Mouse (Mus musculus) MEL (cell line): ENCODE data around the gene Enox1. TPM values are rescaled to one million over a fixed set of nuclear protein-coding genes. Genes with fewer than 3 reads are reported as not detected.

Source experiments
- DNase-seq: peaks from one replicate; pipeline ENCODE4 v3.0.0; 2011; ENCODE audit warnings: low read depth, low spot score
- H3K27ac ChIP-seq: 2 replicates; pipeline ENCODE4 v1.5.1; 2012; ENCODE audit warnings: low read depth, mild to moderate bottlenecking, control low read depth, low read length, moderate library complexity; ENCODE audit not compliant: control insufficient read depth
- H3K27me3 ChIP-seq, 2 experiments: fragments of 150-350 bp in 1 of 2; sonication (generic) in 1 of 2; 2 replicates each; pipeline ENCODE4 v1.6.1; 2012; ENCODE audit warnings: low read length in 2 of 2, mild to moderate bottlenecking in 2 of 2, improper control_type of control experiment in 1 of 2, moderate library complexity in 1 of 2; ENCODE audit not compliant: insufficient read depth in 2 of 2, control insufficient read depth in 1 of 2
- H3K36me3 ChIP-seq, 2 experiments: 2 replicates each; pipeline ENCODE4 v1.6.1; 2012 to 2014; ENCODE audit warnings: low read length in 2 of 2, improper control_type of control experiment in 1 of 2, inconsistent platforms in 1 of 2, mild to moderate bottlenecking in 1 of 2; ENCODE audit not compliant: insufficient read depth in 2 of 2, control insufficient read depth in 1 of 2
- H3K4me1 ChIP-seq, 2 experiments: fragments of 150-350 bp in 1 of 2; sonication (generic) in 1 of 2; 2 replicates each; pipeline ENCODE4 v1.6.1; 2012; ENCODE audit warnings: low read length in 2 of 2, improper control_type of control experiment in 1 of 2, mild to moderate bottlenecking in 1 of 2; ENCODE audit not compliant: insufficient read depth in 2 of 2, control insufficient read depth in 1 of 2
- H3K4me3 ChIP-seq, 2 experiments: fragments of 150-350 bp in 1 of 2; sonication (generic) in 1 of 2; 2 replicates each; pipeline ENCODE4 v1.5.1; 2012; ENCODE audit warnings: low read depth in 2 of 2, low read length in 2 of 2, mild to moderate bottlenecking in 2 of 2, moderate library complexity in 2 of 2, control low read depth in 1 of 2, improper control_type of control experiment in 1 of 2; ENCODE audit not compliant: control insufficient read depth in 1 of 2, insufficient read depth in 1 of 2
- H3K79me2 ChIP-seq: 2 replicates; pipeline ENCODE4 v1.6.1; 2012; ENCODE audit warnings: mild to moderate bottlenecking, low read length, moderate library complexity; ENCODE audit not compliant: control insufficient read depth, poor library complexity, insufficient read depth
- H3K9ac ChIP-seq: 2 replicates; pipeline ENCODE4 v1.6.1; 2012; ENCODE audit warnings: low read depth, mild to moderate bottlenecking, control low read depth, low read length, moderate library complexity; ENCODE audit not compliant: control insufficient read depth, poor library complexity, severe bottlenecking
- H3K9me3 ChIP-seq: fragments of 150-350 bp; sonication (generic); replicated peaks from 2 replicates; pipeline ENCODE4 v1.6.1; 2012; ENCODE audit warnings: mild to moderate bottlenecking, low read length, improper control_type of control experiment, moderate library complexity; ENCODE audit not compliant: insufficient read depth
- BHLHE40 ChIP-seq: IDR thresholded peaks from 2 replicates; pipeline ENCODE4 v1.6.1; 2012; ENCODE audit warnings: low read depth, mild to moderate bottlenecking, inconsistent platforms, low read length, improper control_type of control experiment, borderline replicate concordance
- CHD1 ChIP-seq: IDR thresholded peaks from 2 replicates; pipeline ENCODE4 v1.6.1; 2012; ENCODE audit warnings: low read depth, mild to moderate bottlenecking, inconsistent platforms, low read length, improper control_type of control experiment
- CTCF ChIP-seq, 3 experiments: IDR thresholded peaks in 2 of 3; conservative IDR thresholded peaks in 1 of 3; 2 replicates each; pipeline ENCODE4 v1.5.1; 2011 to 2012; ENCODE audit warnings: low read length in 3 of 3, low read depth in 2 of 3, mild to moderate bottlenecking in 2 of 3, improper control_type of control experiment in 1 of 3, inconsistent platforms in 1 of 3, mixed read lengths in 1 of 3, moderate library complexity in 1 of 3; ENCODE audit not compliant: control insufficient read depth in 1 of 3, insufficient read depth in 1 of 3, poor library complexity in 1 of 3, severe bottlenecking in 1 of 3
- E2F4 ChIP-seq: IDR thresholded peaks from 2 replicates; pipeline ENCODE4 v1.6.1; 2011; ENCODE audit warnings: low read depth, low read length, improper control_type of control experiment, borderline replicate concordance
- EP300 ChIP-seq, 2 experiments: IDR thresholded peaks; 2 replicates each; pipeline ENCODE4 v1.6.1; 2011; ENCODE audit warnings: improper control_type of control experiment in 2 of 2, low read length in 2 of 2, low read depth in 1 of 2, mild to moderate bottlenecking in 1 of 2
- GABPA ChIP-seq: IDR thresholded peaks from 2 replicates; pipeline ENCODE4 v1.6.1; 2012; ENCODE audit warnings: low read depth, mild to moderate bottlenecking, inconsistent platforms, low read length, improper control_type of control experiment, moderate library complexity
- GATA1 ChIP-seq: IDR thresholded peaks from 2 replicates; pipeline ENCODE4 v1.6.1; 2011; ENCODE audit warnings: low read depth, low read length, improper control_type of control experiment
- HCFC1 ChIP-seq: IDR thresholded peaks from 2 replicates; pipeline ENCODE4 v1.6.1; 2012; ENCODE audit warnings: low read depth, mild to moderate bottlenecking, inconsistent platforms, low read length, improper control_type of control experiment, moderate library complexity
- KAT2A ChIP-seq: conservative IDR thresholded peaks from 2 replicates; pipeline ENCODE4 v1.6.1; 2012; ENCODE audit warnings: low read depth, low read length, improper control_type of control experiment, inconsistent platforms
- MAZ ChIP-seq: IDR thresholded peaks from 2 replicates; pipeline ENCODE4 v1.6.1; 2012; ENCODE audit warnings: low read depth, mild to moderate bottlenecking, inconsistent platforms, low read length, improper control_type of control experiment
- MEF2A ChIP-seq: IDR thresholded peaks from 2 replicates; pipeline ENCODE4 v1.6.1; 2014; ENCODE audit warnings: low read depth, mild to moderate bottlenecking, inconsistent platforms, low read length, improper control_type of control experiment; ENCODE audit not compliant: poor library complexity, insufficient replicate concordance, severe bottlenecking; ENCODE audit errors: extremely low read depth
- MXI1 ChIP-seq: IDR thresholded peaks from 2 replicates; pipeline ENCODE4 v1.6.1; 2011; ENCODE audit warnings: mild to moderate bottlenecking, low read depth, low read length, improper control_type of control experiment
- MYB ChIP-seq: IDR thresholded peaks from 2 replicates; pipeline ENCODE4 v1.6.1; 2011; ENCODE audit warnings: mild to moderate bottlenecking, low read depth, low read length, improper control_type of control experiment
- MYC ChIP-seq: IDR thresholded peaks from 2 replicates; pipeline ENCODE4 v1.6.1; 2011; ENCODE audit warnings: low read depth, mild to moderate bottlenecking, low read length, improper control_type of control experiment, moderate library complexity
- NELFE ChIP-seq: IDR thresholded peaks from 2 replicates; pipeline ENCODE4 v1.6.1; 2011; ENCODE audit warnings: low read depth, low read length, improper control_type of control experiment
- POLR2A ChIP-seq, 2 experiments: IDR thresholded peaks; 2 replicates each; pipeline ENCODE4 v1.6.1; 2011 to 2012; ENCODE audit warnings: low read length in 2 of 2, mild to moderate bottlenecking in 2 of 2, control low read depth in 1 of 2, improper control_type of control experiment in 1 of 2, low read depth in 1 of 2, moderate library complexity in 1 of 2; ENCODE audit not compliant: control insufficient read depth in 1 of 2, insufficient read depth in 1 of 2, poor library complexity in 1 of 2
- POLR2AphosphoS5 ChIP-seq: IDR thresholded peaks from 2 replicates; pipeline ENCODE4 v1.6.1; 2012; ENCODE audit warnings: low read depth, borderline replicate concordance, mild to moderate bottlenecking, inconsistent platforms, low read length, moderate library complexity, mixed read lengths
- RAD21 ChIP-seq: IDR thresholded peaks from 2 replicates; pipeline ENCODE4 v1.6.1; 2011; ENCODE audit warnings: mild to moderate bottlenecking, low read depth, low read length, improper control_type of control experiment
- RCOR1 ChIP-seq: IDR thresholded peaks from 2 replicates; pipeline ENCODE4 v1.6.1; 2012; ENCODE audit warnings: low read depth, mild to moderate bottlenecking, inconsistent platforms, low read length, improper control_type of control experiment
- SIN3A ChIP-seq: IDR thresholded peaks from 2 replicates; pipeline ENCODE4 v1.6.1; 2012; ENCODE audit warnings: low read length, improper control_type of control experiment, inconsistent platforms
- SMC3 ChIP-seq: IDR thresholded peaks from 2 replicates; pipeline ENCODE4 v1.6.1; 2011; ENCODE audit warnings: low read depth, low read length, improper control_type of control experiment
- TAL1 ChIP-seq: IDR thresholded peaks from 2 replicates; pipeline ENCODE4 v1.6.1; 2012; ENCODE audit warnings: mild to moderate bottlenecking, inconsistent platforms, low read length, moderate library complexity, mixed read lengths
- TCF12 ChIP-seq: IDR thresholded peaks from 2 replicates; pipeline ENCODE4 v1.6.1; 2014; ENCODE audit warnings: low read depth, mild to moderate bottlenecking, inconsistent platforms, low read length, improper control_type of control experiment, moderate library complexity
- UBTF ChIP-seq: IDR thresholded peaks from 2 replicates; pipeline ENCODE4 v1.6.1; 2012; ENCODE audit warnings: low read depth, mild to moderate bottlenecking, inconsistent platforms, low read length, improper control_type of control experiment, moderate library complexity, borderline replicate concordance; ENCODE audit not compliant: insufficient read depth
- ZC3H11A ChIP-seq: IDR thresholded peaks from 2 replicates; pipeline ENCODE4 v1.6.1; 2012; ENCODE audit warnings: low read depth, mild to moderate bottlenecking, inconsistent platforms, low read length, improper control_type of control experiment
- ZKSCAN1 ChIP-seq: IDR thresholded peaks from 2 replicates; pipeline ENCODE4 v1.6.1; 2012; ENCODE audit warnings: low read depth, mild to moderate bottlenecking, inconsistent platforms, low read length, improper control_type of control experiment, moderate library complexity
- ZNF384 ChIP-seq: IDR thresholded peaks from 2 replicates; pipeline ENCODE4 v1.6.1; 2012; ENCODE audit warnings: low read depth, mild to moderate bottlenecking, inconsistent platforms, low read length, improper control_type of control experiment
- polyA plus RNA-seq, 2 experiments: library from polyadenylated mRNA; stranded (reverse) in 1 of 2; unstranded in 1 of 2; fragments of >175 nt in 1 of 2; fragments of >200 nt in 1 of 2; gene quantifications; 2 replicates each; pipeline versions ENCODE4 v1.2.1 to v1.2.4; 2012; ENCODE audit warnings: low replicate concordance in 2 of 2, low read depth in 1 of 2; ENCODE audit not compliant: insufficient read length in 2 of 2, insufficient read depth in 1 of 2, missing spikeins in 1 of 2
- total RNA-seq: library from RNA; depleted of rRNA; stranded (reverse); fragments of 300-350 nt; gene quantifications from 2 replicates; pipeline ENCODE4 v1.2.3, GENCODE M21; 2012

Enox1 gene
- total and polyA plus RNA-seq, 3 experiments = not detected

DNA sequence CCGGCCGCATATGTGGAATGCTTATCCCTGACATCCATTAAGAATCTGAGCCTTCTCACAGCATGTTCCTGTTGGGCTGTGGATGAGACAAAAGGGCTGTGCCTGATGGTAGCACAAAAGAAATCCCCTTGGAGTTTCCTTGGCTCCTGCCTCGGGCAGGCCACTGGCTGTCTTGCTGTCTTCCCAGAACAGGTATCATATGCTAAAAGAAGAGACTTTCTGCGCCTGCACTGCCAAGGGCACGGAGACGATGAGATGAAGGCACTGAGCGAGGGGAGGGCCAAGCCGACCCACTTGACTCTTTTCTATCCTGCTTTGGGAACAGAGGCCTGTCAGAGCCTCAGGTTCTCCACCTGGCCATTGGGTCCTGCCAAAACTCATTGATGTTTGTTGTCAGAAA, 491.7 kb downstream of the Enox1 start:
- H3K4me3 ChIP-seq = no peak overlapping the region
- no peaks in the 10 kb centered on the region for H3K27me3 ChIP-seq
- H3K9ac ChIP-seq = no peak overlapping the region
- no peak for DNase-seq
- H3K36me3 ChIP-seq = no peaks in the 10 kb centered on the region
- no peak overlapping the region for H3K27ac ChIP-seq
- TF ChIP-seq ZNF384 = no peak
- TF ChIP-seq CHD1 = no peak
- TF ChIP-seq MYC = no peak
- TF ChIP-seq BHLHE40 = no peak
- TF ChIP-seq TCF12 = no peak
- TF ChIP-seq GATA1 = no peak
- no peak for TF ChIP-seq POLR2AphosphoS5
- no peak for TF ChIP-seq MYB
- no peak for TF ChIP-seq POLR2A (IDR thresholded peaks at IDR 0.05; ENCODE audit: control insufficient read depth in 1 of 2, insufficient read depth in 1 of 2, low read depth in 1 of 2, low read length in 2 of 2, poor library complexity in 1 of 2)
- no peak for TF ChIP-seq EP300 (IDR thresholded peaks at IDR 0.05; ENCODE audit: low read depth in 1 of 2, low read length in 2 of 2)
- no peaks in the 10 kb centered on the region for H3K9me3 ChIP-seq
- no peaks in the 10 kb centered on the region for H3K4me1 ChIP-seq
- no peaks in the 10 kb centered on the region for H3K79me2 ChIP-seq

DNA sequence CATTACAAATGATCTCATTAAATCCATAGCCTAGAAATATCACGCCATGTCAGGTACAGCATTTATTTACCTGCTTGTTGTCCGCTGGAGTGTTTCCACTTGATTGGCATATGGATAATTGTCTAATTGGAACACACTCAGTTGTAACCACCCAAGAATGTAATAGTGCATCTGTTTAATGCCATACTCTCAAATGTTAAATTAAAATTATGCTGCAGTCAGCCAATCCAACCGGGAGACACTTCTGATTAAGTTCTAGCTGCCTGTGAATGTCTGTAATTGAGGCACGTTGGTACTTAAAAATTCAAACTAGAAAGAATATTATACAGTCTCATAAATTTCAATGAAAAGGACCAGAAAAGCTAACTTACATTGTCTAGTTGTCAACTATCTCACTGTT, 502.2 kb downstream of the Enox1 start:
- TF ChIP-seq MYB (no peak), UBTF (no peak), SMC3 (no peak), MXI1 (no peak)
- H3K36me3 ChIP-seq = no peaks in the 10 kb centered on the region
- DNase-seq = no peak
- H3K9ac ChIP-seq = no peak overlapping the region
- H3K4me1 ChIP-seq = no peaks in the 10 kb centered on the region
- H3K9me3 ChIP-seq = no peaks in the 10 kb centered on the region
- H3K79me2 ChIP-seq = no peaks in the 10 kb centered on the region
- no peaks in the 10 kb centered on the region for H3K27me3 ChIP-seq
- no peak overlapping the region for H3K27ac ChIP-seq
- H3K4me3 ChIP-seq = no peak overlapping the region

DNA sequence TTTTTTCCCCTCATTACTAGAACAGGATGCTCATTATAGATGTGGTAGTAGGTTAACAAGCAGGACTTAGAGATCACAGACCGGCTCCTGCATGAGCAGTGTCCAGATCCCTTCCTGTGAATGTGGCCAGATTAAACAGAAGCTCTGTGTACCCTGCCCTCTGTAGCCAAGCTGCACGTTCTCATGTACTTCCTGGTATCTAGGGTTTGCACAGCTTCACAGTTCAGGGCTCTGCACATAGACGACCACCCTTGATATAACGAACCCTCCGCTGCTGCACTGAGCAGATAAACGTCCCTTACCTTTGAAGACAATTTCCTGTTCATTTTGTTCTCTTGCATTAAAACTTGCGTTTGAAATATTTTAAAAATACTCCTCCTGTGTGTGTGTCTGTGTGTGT, 505.7 kb downstream of the Enox1 start:
- no peak for TF ChIP-seq MYC
- no peak for TF ChIP-seq NELFE
- TF ChIP-seq TAL1 = no peak
- TF ChIP-seq E2F4 = no peak
- TF ChIP-seq HCFC1 = no peak
- no peak for TF ChIP-seq CTCF (IDR thresholded peaks at IDR 0.05 in 2 of 3, conservative IDR thresholded peaks at IDR 0.05 in 1 of 3; ENCODE audit: control insufficient read depth in 1 of 3, insufficient read depth in 1 of 3, low read depth in 2 of 3, low read length in 3 of 3, poor library complexity in 1 of 3, severe bottlenecking in 1 of 3)
- no peak for TF ChIP-seq MEF2A
- no peak for TF ChIP-seq ZNF384
- no peak for TF ChIP-seq UBTF
- TF ChIP-seq ZKSCAN1 = no peak
- TF ChIP-seq SIN3A = no peak
- no peak for TF ChIP-seq ZC3H11A
- no peak for TF ChIP-seq GABPA
- no peak for TF ChIP-seq SMC3
- no peak for TF ChIP-seq KAT2A
- TF ChIP-seq RCOR1 = no peak
- TF ChIP-seq MAZ = no peak
- no peak for TF ChIP-seq RAD21
- H3K27ac ChIP-seq = no peak overlapping the region

More for the DNA sequence above, 505.7 kb downstream of the Enox1 start:
- H3K9me3 ChIP-seq = no peaks in the 10 kb centered on the region
- no peaks in the 10 kb centered on the region for H3K79me2 ChIP-seq
- no peak for DNase-seq
- no peak overlapping the region for H3K9ac ChIP-seq
- no peaks in the 10 kb centered on the region for H3K36me3 ChIP-seq
- no peaks in the 10 kb centered on the region for H3K27me3 ChIP-seq
- no peaks in the 10 kb centered on the region for H3K4me1 ChIP-seq
- no peak overlapping the region for H3K4me3 ChIP-seq
